Mouse (Mus musculus) right cerebral cortex, adult 2 months (tissue): ENCODE results near the gene Slc41a3.

ENCODE experiments used
- DNase-seq, 2 experiments: peaks; one replicate each; pipeline ENCODE4 v3.0.0; 2021 to 2022; ENCODE audit warnings: low spot score in 2 of 2

Slc41a3 gene

DNA sequence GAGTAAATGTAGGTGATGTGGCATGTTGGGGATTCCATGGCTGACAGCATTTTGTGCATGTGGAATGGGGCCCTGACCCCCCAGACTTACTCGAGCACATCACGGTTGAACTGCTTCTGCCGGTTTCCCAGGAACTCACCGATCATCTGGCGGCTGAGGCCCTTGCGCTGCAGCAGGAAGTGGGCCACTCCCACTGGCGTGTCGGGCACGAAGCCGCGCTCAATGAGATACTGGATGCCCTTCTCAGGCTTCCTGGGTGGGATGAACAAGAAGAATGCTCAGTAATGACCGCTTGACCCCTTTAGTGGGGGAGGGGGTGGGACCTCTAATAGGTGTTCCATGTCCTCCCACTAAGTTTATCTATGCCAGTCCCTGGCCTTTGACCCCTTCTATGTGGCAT is 75.9 kb downstream of the Slc41a3 start:
- no peak for DNase-seq

DNA sequence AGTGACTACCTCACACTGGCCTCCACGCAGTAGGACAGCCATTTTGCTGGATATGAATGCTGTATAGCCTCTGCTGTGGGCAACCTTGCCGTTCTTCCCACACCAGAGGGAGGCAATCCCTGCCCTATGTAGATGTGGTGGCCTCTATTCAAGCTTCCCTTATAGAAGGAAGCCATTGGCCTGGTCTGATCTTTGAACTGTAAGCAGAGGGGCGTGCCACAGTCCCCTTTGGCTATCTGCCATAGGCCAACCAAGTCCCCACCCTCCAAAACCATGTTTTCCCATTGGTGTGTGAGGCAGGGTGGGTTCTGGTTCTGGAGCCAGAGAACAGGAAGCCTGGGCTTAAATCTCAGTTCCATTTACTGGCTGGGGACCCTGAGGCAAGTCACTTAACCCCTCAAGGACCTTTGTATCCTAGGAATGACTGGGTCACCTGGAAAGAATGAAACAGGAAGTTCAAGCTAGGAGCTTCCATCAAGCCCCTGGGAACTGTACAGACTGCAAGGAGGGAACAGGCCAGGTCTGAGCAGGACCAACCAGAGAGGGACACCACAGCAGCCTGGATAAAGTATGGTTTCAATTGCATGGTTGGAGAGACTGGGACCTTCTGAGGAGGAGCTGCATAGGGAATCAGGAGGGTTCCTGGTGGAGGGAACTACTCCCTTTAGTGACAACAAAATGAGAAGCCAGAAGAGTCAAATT is 79.5 kb downstream of the Slc41a3 start:
- DNase-seq: no peak

DNA sequence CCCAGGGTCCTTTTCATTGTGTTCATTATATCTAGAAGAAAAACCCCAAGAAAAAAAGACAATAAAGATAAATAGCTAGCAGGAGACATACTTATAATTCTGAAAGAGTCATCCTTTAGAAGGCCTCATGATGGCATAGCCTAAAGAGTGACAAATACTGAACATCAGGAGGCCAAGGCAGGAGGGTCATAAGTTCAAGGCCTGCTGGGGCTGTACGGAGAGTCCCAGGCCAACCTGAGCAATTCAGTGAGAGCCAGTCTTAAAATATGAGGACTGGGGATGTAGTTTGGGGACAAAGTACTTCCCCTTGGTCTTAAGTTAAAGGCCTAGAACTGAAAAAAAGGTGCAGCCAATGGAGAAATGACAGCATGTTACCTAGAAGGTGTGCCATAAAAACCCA is 82.3 kb downstream of the Slc41a3 start:
- DNase-seq: no peak

DNA sequence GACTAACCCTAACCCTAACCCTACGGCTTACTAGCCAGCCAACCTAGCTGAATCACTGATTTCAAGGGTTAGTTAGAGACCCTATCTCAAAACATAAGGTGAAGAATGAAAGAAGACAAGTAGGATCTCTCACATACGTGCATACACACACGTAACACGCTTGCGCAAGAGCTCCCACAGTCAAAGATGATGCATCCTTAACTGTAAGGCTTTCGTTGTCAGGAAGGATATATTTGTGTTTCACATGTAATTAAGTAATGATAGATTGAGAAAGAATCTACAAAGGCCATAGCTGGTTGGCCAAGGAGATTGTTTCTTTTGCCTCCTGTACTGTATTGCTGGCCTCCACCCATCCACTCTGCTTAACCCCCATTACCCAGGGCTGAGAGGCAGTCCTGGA is 83.5 kb downstream of the Slc41a3 start:
- DNase-seq: no peak

DNA sequence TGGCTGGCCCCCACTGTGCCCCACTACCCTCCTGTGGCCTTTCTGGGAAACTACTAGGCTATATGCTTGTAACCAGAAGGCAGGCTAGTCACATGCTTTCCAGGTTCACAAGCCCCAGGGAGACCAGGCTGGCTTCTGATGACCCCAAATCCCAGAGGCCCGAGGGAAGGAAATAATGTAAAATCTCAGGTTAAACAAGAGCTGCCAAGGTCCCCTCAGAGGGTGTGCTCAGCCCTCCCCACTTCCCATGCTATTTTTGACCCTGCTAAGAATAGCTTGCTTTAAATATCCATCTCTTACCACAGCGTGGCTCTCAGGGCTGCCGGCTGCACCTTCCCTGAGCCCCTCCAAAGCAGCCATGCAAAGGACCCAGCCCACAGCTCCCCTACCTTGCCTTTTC is 84.2 kb downstream of the Slc41a3 start:
- DNase-seq: no peak

DNA sequence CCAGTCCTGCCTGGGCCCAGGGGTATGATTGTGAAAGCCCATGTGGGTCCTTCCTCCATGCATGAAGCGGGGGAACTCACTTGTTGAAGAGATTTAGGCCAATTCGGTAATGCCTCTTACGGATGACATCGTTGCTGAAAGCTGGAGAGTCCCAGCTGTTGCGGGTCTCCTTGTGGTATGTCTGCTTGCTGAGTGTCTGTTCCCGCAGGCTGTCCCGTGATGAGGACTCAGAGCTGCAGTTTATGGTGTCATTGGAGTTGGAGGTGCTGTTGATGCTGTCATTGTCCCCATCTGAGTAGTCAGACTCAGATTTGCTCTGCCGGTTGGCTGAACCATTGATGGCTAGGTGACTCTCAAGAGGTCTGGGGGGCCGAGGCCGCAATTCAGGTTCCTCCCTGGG is 85.0 kb downstream of the Slc41a3 start:
- DNase-seq: no peak

DNA sequence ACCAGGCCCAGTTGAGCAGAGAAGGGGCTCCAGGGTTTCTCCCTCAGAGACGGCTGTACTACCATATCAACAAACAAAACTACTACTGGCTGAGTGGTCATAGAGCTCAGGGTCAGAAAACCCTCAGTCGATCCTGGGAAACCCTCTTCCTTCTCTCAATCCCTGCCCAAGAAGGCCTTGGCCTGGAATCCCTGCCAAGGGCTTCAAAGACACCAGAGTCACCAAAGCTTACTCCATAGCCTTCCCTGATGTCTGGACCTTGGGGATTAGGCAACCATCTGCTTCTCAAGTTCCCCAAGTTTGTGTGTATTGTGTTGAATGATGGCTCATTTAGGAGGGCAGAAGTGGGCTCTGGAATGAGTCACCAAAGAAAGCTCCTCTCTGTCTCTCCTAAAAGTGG is 87.4 kb downstream of the Slc41a3 start:
- no peak for DNase-seq

DNA sequence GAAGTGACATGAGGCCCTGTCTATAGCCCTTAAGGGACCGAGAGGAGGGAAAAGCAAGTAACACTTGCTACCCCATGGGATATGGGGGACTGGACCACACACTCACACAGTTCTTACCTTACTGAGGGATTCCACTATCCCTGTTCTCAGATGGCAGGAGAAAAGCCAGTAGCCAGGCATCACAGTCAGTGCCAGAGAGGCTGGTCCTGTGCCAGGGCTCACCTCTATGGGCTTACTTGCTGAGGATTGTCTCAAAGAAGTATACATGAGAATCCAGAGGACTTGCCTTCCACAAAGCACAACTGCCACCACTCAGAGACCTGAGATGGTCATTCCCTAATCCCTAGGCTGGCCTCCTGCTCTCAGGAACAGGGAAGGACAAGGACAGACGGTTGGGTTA is 87.9 kb downstream of the Slc41a3 start:
- DNase-seq: no peak

DNA sequence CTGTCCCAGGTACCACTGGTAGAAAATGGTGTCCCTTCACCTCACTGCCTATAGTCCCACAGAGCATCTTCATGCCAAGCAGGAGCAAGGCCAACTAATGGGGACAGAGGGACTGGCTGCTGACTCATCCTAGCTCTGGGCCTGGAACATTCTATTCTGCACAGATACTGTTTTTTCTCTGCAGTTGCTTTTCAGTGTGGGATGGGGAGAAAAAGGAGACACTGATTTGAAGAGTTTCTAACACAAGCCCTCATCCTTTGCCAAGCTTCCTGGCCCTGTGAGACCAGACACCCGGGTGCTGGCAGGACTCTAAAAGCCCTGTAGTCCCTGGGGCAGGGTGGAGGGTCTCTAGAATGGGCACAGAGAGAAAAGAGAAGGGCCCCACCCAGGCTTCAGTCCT is 91.2 kb downstream of the Slc41a3 start:
- peak in 1 of 2 experiments; percentile 32 for DNase-seq
